Mouse (Mus musculus) spleen, adult 2 months (tissue): ENCODE data around the gene Ctsj. TPM values are rescaled to one million over a fixed set of nuclear protein-coding genes. Genes with fewer than 3 reads are reported as not detected.
"Not testable (repeated sequence)": the region's sequence is repeated elsewhere in the genome, so short reads cannot be mapped to it uniquely, and the experiment has no call there.

Experiments used
- DNase-seq, 2 experiments: peaks; one replicate each; pipeline versions ENCODE4 v3.0.0 to v3.0.0-alpha.2; 2012 to 2021; ENCODE audit warnings: low spot score in 2 of 2, low read depth in 1 of 2
- H3K27ac ChIP-seq: fragments of 200-500 bp; 2 replicates; pipeline ENCODE4 v1.5.1; 2012; ENCODE audit warnings: low read length, inconsistent platforms; ENCODE audit not compliant: insufficient read depth
- H3K27me3 ChIP-seq: fragments of 200-500 bp; 2 replicates; pipeline ENCODE4 v1.6.1; 2012; ENCODE audit warnings: mild to moderate bottlenecking, moderate library complexity, low read length, inconsistent platforms; ENCODE audit not compliant: control insufficient read depth, insufficient read depth
- H3K36me3 ChIP-seq: fragments of 200-500 bp; 2 replicates; pipeline ENCODE4 v1.6.1; 2012; ENCODE audit warnings: mild to moderate bottlenecking, low read length, inconsistent platforms; ENCODE audit not compliant: control insufficient read depth, insufficient read depth
- H3K4me1 ChIP-seq: fragments of 200-500 bp; 2 replicates; pipeline ENCODE4 v1.6.1; 2011; ENCODE audit warnings: inconsistent platforms; ENCODE audit not compliant: control insufficient read depth, insufficient read depth, insufficient read length
- H3K4me3 ChIP-seq: fragments of 200-500 bp; 2 replicates; pipeline ENCODE4 v1.5.1; 2011; ENCODE audit warnings: mild to moderate bottlenecking, inconsistent platforms; ENCODE audit not compliant: insufficient read depth, insufficient read length; ENCODE audit errors: extremely low read depth
- CTCF ChIP-seq: fragments of 200-500 bp; IDR thresholded peaks from 2 replicates; pipeline ENCODE4 v1.5.1; 2011; ENCODE audit warnings: mild to moderate bottlenecking, inconsistent platforms; ENCODE audit not compliant: insufficient read depth, insufficient read length, insufficient replicate concordance; ENCODE audit errors: extremely low read depth
- POLR2A ChIP-seq: fragments of 200-500 bp; IDR thresholded peaks from 2 replicates; pipeline ENCODE4 v1.6.1; 2011; ENCODE audit warnings: low read depth, low read length, inconsistent platforms
- WGBS: fragments of 180-500 bp; shearing (Covaris S2); methylation state at CpG from one replicate; pipeline ENCODE4 v1.1.7; 2018; 5-methylcytosine and 5-hydroxymethylcytosine counted together
- polyA plus RNA-seq: library from polyadenylated mRNA; depleted of rRNA; stranded (reverse); fragments of >200 nt; gene quantifications from 2 replicates; pipeline ENCODE4 v1.2.3, GENCODE M21; 2012; rRNA removed

The Ctsj gene
- polyA plus RNA-seq: not detected in 2 replicates

- Histone ChIP-seq H3K4me1 (no peaks in the 10 kb centered on the region), H3K27ac (no peak within 1 kb of the TSS), H3K27me3 (no peaks in the 10 kb centered on the region), H3K4me3 (no peak within 1 kb of the TSS), H3K36me3 (no peaks in the 10 kb centered on the region)
- 74% methylated on average over 3 of the region's 3 CpGs for WGBS
- no peak for DNase-seq
- no peak for TF ChIP-seq CTCF
- no peak for TF ChIP-seq POLR2A
Measured at GRCm38 (mm10) chr13:61005859-61006258, at the start of gene Ctsj. TSS of gene Ctsj (minus strand) at chr13:61005959.

DNA sequence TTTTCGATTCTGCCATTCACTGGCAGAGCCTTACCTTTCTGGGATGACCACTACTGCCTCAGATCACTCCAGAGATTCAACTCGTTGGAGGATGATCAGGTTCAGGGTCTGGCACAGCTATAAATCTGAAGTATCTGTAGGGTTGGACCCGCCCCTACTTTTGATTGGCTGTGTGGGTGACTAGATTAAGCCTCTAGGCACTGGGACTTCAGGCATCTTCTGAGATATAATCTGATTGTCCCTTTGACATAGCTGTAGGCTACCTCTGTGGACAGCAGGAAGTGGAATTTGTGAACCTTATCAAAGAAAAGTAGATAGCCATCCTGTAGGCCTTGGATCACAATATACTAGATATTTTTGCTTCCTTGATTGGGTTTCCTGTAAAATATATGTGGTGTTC lies 34.8 kb upstream of the Ctsj start, which contains the start of gene Ctsq:
Ctsq (minus strand) TSS at position 101 of the 400 bp plus-strand sequence.
- TF ChIP-seq CTCF: no peak
- no peak for TF ChIP-seq POLR2A
- Histone ChIP-seq H3K27ac (no peak within 1 kb of the TSS), H3K36me3 (no peaks in the 10 kb centered on the region), H3K27me3 (no peaks in the 10 kb centered on the region), H3K4me3 (no peak within 1 kb of the TSS), H3K4me1 (no peaks in the 10 kb centered on the region)
- DNase-seq: no peak
- whole genome bisulfite sequencing: 49% methylated on average over 3 of the region's 3 CpGs

- no peak overlapping the region for H3K4me3 ChIP-seq
- no peaks in the 10 kb centered on the region for H3K36me3 ChIP-seq
- 21% methylated on average over 3 of the region's 3 CpGs for WGBS
- no peaks in the 10 kb centered on the region for H3K4me1 ChIP-seq
- H3K27ac ChIP-seq: no peak overlapping the region
- DNase-seq: no peak
- H3K27me3 ChIP-seq: no peaks in the 10 kb centered on the region
- TF ChIP-seq CTCF (no peak), POLR2A (no peak)
Measured at GRCm38 (mm10) chr13:61022785-61023184, 17.0 kb upstream of the Ctsj start.

DNA sequence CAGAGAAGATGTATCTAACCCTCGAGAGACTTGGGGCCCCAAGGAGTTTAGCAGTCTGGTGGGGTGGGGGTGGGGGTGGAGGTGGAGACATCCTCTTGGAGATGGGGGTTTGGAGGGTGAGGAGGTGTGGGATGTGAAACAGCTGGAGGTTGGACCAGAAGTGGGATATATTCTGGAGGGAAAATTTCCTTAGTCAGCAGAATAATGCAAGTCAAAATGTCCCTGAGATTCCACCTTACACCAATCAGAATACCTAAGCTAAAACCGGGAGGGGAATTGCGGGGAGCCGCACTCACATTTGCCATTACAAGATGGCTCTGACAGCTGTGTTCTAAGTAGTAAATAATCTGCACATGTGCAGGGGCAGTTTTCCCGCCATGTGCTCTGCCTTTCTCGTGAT lies 16.1 kb upstream of the Ctsj start:
- Histone ChIP-seq H3K36me3 (no peaks in the 10 kb centered on the region), H3K27ac (no peak overlapping the region), H3K27me3 (no peaks in the 10 kb centered on the region), H3K4me3 (no peak overlapping the region), H3K4me1 (no peaks in the 10 kb centered on the region)
- no peak for DNase-seq
- 90% methylated on average over 6 of the region's 6 CpGs for WGBS
- no peak for TF ChIP-seq POLR2A
- TF ChIP-seq CTCF: no peak

DNA sequence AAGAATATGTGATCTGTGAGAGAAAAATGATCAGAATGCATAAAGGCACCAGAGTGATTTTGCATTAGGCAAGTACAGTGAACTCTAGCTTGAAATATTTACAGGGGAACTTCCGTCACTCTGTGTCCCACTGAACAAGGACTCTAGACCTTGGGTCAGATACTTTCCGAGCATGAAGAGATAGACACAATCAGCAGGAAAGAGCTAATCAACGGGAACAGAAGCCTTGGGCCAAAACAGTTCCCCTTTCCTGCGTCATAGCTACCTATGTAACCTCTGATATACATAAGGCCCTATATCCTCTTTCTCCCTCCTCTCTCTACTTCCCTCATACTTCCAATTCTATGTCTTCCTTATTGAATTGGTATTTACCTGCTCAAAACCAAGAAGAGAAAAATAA lies 4.4 kb upstream of the Ctsj start:
- no peaks in the 10 kb centered on the region for H3K4me1 ChIP-seq
- no peaks in the 10 kb centered on the region for H3K27me3 ChIP-seq
- TF ChIP-seq CTCF (no peak), POLR2A (no peak)
- no peak for DNase-seq
- 49% methylated on average over 4 of the region's 4 CpGs for WGBS
- no peaks in the 10 kb centered on the region for H3K36me3 ChIP-seq
- H3K4me3 ChIP-seq: no peak overlapping the region
- no peak overlapping the region for H3K27ac ChIP-seq

- no peaks in the 10 kb centered on the region for H3K4me1 ChIP-seq
- no peaks in the 10 kb centered on the region for H3K36me3 ChIP-seq
- no peak overlapping the region for H3K4me3 ChIP-seq
- H3K27me3 ChIP-seq: no peaks in the 10 kb centered on the region
- no peak for TF ChIP-seq CTCF
- TF ChIP-seq POLR2A: no peak
- no peak overlapping the region for H3K27ac ChIP-seq
- no peak for DNase-seq
- 37% methylated on average over 2 of the region's 2 CpGs for WGBS
Measured at GRCm38 (mm10) chr13:60997600-60997999, 8.2 kb downstream of the Ctsj start.

DNA sequence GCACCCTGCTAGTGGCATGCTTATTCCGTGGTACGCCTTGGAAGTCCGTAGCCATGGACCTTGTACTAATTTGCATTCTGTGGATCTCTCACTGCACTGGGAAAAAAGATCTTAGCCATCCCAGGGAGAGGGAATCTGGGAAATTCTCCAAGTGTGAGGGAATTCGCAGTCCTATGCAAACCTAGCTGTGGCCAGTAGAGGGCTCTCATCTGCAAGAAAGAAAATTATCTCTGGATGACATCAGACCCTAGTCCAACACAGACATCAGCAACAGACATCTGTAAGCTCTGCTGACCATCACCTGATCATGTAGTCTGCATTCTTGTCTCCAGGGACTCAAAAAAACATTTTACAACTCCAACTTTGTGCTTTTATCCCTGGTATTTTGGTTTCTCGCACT lies 18.8 kb downstream of the Ctsj start:
- not testable (repeated sequence) for H3K27me3 ChIP-seq, DNase-seq, H3K27ac ChIP-seq, H3K4me3 ChIP-seq, H3K4me1 ChIP-seq, H3K36me3 ChIP-seq
- 97% methylated on average over 4 of the region's 5 CpGs for WGBS

GRCm38 (mm10) chr13:60972319-60972718 lies 33.4 kb downstream of the Ctsj start:
- not testable (repeated sequence) for H3K4me3 ChIP-seq, H3K27ac ChIP-seq, DNase-seq, H3K4me1 ChIP-seq, H3K36me3 ChIP-seq, H3K27me3 ChIP-seq
- 82% methylated on average over 4 of the region's 4 CpGs for WGBS

DNA sequence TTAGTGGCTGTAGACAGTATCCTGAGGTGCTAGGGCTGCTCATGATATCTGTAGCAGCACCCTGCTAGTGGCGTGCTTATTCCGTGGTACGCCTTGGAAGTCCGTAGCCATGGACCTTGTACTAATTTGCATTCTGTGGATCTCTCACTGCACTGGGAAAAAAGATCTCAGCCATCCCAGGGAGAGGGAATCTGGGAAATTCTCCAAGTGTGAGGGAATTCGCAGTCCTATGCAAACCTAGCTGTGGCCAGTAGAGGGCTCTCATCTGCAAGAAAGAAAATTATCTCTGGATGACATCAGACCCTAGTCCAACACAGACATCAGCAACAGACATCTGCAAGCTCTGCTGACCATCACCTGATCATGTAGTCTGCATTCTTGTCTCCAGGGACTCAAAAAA lies 41.8 kb downstream of the Ctsj start:
- H3K27me3 ChIP-seq, H3K36me3 ChIP-seq, DNase-seq, H3K4me1 ChIP-seq, H3K4me3 ChIP-seq, H3K27ac ChIP-seq: not testable (repeated sequence)
- WGBS: 55% methylated on average over 5 of the region's 5 CpGs
